Mouse (Mus musculus): ENCODE measurements at regions not wholly inside any gene's neighbourhood (a gene's known extent, or its start where the extent isn't known, plus 50 kb on each side); places are given as distances from the start of the nearest gene placed in this dataset.

DNA sequence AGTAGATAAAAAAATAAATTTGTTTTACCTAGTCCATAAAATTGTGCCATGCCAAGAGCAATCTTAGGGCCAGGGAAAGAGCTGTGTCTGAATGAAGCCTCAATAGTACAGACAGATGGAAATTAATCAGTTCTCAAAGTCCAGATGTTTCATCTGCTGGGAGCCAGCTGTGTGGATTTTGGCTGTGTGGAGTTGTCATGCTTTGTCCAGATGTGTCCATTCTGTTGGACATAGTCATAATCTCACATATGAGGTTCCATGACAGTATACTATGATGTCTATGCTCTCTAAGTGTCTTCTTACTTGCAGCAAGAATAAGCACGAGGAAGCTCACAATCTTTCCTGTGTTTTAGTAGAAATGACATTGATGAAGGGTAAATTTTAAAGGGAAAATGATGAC, 105.8 kb upstream of the 4933415F23Rik start:
- DNase-seq (ENCODE audit: low spot score), result no peak

DNA sequence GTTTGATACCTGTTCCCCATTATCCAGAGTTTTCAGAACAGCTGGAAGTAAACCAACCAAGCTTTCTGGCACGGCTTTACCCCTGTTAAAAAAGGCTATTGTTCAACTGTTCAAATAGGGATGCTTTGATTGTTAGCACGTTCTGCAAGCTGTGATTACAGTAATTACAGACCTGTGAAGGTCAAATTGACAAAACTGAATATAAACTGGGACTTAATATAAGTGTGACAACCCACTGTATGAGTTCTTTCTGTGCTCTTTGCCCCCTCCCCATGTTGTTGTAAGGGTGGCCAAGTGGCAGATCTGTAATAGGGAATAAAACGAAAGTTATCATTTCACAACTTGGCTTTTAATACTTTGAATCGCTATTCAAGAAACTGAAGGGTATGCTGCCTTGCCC, 105.0 kb upstream of the 4933415F23Rik start:
- DNase-seq (ENCODE audit: low spot score), result no peak

DNA sequence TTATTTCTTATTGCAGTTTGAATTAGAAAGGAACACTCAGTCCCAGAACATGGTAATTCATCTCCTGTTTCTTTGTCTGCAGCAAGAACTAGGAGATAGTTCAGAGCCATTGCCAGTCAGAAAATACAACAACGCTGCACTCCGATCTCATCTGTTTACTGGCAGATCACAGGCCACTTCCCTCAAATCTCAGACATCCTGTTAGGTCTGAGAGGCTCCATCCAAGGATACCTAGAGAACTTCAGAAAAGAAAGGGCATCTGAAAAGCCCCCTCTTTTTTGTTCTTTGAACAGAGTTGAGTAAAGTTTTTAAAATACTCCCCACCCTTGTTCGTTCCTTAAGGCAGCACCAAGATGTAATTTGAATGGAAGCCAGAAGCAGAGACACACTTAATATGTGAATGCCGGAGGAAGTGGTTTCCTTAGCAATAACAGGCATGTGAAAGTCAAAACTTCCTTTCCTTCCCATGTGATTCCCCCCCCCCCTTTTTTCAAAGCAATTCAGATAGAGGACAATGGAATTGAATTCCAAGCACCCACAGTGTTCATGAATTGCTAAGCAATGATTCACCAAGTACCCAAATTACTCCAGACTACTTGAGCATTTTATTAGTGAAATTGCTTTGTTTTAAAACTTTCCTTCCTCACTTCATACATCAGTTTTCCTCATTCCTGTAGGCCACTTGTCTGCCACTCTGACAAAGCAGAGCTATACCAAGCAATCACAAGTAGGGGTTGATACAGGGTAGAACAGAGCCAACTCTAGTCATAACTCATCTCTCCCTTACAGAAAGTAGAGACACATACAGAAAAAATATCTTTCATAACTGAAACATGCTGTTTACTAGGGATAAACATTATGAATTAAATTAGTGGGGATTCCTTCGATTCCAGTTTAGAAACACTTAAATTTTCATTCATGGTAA, 100.7 kb upstream of the 4933415F23Rik start:
- DNase-seq (ENCODE audit: low spot score), result no peak

DNA sequence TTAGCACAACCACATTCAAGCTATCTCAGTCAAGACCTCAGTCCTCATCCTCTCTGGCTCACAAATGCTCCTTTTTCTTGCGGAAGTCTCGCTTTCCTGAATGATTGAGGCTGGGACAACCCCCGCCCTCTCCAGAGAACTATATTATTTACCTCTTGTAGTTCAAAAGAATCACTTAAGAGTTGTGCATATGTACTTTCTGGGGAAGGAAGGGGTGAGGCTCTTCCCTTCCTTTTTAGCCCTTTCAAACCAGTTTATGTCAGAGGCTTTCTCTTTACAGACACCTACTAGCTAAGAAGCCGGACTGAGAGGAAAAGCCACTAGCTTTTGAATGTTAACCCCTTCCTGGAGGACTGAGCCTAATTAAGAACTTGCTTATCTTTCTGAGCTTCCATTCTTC, 98.4 kb upstream of the 4933415F23Rik start:
- DNase-seq (ENCODE audit: low spot score), result no peak

DNA sequence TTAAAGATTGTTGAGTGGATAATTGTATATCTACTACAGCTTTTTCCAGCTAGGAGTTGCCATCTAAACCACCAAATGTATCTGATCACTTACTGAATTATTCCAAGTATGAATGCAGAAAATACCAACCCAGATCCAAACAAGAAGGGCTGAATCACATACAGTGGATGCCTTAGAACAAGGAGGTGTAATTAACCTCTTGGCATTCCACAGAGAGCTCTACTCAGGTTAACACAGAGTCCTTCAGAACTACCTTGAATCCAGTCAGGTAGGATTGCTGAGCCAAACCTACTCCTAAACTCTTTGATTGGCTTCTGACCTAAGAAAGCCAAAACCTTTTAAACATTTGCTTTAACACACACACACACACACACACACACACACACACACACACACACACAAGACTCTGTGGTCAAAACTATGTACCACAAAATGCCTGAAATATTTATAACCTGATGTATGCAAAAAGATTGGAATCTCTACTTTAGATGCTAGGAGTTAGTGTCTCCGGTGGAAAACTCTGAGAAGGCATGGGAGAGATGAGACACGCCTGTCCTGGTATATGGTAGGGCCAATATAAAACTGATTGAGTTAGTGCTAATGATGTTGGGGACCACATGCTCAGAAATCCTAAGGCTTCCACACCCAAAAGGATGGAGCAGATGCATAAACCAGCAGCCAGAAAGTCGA, 88.4 kb upstream of the 4933415F23Rik start:
- DNase-seq (ENCODE audit: low spot score), result no peak

DNA sequence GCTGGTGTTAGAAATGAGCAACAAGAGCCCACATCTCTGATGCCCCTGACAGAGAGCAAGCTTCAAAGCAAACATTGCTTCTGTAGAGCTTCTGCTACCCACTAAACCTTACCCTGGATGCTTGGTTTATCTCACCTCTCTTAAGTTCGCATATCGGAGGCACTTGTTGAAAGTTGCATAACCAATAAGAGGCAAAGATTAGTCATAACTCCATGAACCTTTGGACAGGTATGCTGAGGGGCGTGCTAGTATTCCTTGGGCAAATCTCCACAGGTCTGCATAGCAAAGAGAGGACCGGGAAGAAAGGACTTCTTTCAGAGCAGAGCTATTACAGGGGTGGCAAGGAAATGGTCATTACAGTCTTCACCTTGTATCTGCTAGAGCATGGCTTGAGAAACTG, 87.7 kb upstream of the 4933415F23Rik start:
- no peak for DNase-seq (ENCODE audit: low spot score)

DNA sequence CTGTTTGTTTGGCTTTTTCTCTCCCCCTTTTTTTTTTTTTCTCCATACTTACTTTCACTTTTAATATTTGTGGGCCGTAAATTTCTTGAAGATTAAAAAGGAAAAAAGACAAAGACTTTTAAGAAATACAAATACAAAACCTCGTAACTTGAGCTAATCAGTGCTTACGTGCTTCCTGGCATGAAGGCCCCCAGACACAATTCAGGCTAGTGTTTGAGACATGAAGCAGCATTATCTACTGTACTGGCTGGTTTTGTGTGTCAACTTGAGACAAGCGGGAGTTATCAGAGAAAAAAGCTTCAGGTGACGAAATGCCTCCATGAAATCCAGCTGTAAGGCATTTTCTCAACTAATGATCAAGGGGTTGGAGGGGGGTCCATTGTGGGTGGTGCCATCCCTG, 86.2 kb upstream of the 4933415F23Rik start:
- no peak for DNase-seq (ENCODE audit: low spot score)

DNA sequence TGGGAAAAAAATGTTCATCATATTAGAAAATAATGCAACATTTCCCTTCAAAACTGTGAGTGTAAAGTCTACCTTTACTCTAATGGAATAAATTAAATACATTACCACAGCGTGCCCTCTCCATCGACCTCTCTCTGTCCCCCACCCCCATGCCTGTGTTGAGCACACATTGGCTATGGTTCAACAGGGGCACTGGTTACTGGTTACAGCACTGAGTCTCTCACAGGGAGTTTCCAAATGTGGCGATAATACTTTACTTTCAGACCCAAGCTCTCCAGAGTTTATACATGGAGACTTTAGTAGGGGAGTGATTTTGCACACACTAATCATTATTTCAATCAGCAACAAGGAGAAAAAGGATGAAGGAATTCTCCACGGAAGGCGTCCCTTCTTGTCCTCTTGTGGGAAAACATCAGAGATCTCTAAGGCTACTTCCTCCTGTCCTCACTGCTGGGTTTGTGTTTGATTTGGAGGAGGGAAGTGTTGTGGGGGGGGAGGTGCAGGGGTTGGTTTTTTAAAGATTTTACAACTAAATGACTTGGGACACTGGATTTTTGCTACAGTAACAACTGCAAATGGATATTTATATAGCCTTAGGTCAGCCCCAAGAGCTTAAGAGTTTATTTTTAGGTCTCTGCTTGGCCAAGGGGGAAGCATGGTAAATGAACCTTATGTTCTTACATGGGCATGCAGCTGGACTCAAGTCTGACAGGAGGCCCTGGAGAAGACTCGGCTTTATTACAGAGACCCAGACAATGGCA, 85.6 kb upstream of the 4933415F23Rik start:
- no peak for DNase-seq (ENCODE audit: low spot score)

DNA sequence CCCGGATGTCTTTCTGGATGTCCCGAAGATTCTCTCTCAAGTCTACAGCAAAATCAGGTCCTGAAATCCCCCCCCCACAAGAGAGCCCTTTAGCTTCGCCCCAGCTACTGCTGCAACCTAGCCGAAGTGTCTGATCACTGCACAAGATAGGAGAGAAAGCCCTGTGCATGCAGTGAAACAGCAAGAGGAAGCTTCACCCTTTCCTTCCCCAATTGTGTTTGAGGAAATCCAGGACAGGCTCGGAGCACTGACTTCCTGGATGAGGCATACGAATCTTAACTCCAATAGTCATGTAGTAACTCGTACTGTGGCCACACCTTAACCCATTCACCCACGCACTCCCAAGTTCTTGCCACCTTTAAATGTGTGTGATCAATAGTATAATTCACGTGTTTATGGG, 82.7 kb upstream of the 4933415F23Rik start:
- DNase-seq (ENCODE audit: low spot score), result no peak

DNA sequence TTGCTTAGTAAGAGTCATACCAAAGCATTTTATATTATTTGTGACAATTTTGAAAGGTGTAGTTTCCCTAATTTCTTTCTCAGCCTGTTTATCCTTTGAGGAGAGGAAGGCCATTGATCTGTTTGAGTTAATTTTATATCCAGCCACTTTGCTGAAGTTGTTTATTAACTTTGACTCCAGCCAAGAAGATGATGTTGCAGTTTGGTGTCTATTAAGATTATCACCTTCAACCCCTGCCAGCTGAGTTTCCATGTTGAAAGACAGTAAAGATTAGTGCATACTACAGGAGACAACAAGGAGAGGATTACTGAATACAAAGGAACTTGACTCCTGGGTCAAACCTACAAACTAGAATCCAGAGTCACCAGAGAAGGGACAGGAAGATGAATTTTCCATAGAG, 80.5 kb upstream of the 4933415F23Rik start:
- no peak for DNase-seq (ENCODE audit: low spot score)

DNA sequence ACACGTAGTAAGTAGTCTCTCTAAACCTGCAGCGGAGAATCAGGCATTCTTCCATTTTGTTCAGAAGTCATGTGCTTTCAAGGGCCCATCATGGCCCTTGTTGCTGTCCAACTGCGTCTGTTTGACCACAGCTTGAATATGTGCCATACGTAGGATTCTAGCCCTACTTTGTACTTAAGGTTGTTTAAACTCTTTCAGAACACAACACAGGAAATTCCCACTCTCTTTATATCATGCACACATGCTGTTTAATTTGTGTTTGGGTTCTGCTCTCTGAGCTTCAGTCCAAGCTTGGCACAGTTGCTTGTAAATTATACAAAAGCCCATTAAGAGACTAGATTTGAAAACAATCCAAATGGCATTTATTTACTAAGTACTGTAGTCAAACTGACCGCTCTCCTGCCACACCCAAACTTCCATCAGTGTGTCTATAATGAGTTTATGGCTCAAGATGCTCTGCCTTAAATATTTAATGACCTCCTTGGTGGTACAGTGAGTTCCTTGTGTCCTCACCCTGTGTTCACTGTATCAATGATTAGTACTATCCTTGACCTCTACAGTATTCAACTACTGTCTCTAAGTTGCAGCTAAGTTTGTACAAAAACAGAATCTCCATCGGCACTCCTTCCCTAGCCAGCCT, 76.4 kb upstream of the 4933415F23Rik start:
- DNase-seq (ENCODE audit: low spot score), result no peak

DNA sequence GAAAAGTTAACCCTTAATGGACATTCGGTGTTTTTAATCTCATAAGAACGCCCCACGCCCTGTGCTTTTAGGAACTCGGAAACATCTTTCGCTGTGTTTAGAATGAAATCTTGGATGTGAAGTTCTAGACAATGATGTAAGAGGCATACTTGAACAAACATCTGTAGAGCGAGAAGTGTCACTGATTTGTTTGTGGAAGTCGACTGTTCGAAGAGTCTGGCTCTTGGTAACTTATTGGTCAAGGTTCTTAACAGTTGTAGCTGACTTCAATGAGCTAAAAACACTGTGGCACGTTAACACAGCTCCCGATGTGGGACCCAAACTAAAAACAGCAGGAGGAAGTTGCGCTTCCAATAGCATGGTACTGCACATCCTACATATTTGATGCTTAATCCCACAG, 72.0 kb upstream of the 4933415F23Rik start:
- no peak for DNase-seq (ENCODE audit: low spot score)

DNA sequence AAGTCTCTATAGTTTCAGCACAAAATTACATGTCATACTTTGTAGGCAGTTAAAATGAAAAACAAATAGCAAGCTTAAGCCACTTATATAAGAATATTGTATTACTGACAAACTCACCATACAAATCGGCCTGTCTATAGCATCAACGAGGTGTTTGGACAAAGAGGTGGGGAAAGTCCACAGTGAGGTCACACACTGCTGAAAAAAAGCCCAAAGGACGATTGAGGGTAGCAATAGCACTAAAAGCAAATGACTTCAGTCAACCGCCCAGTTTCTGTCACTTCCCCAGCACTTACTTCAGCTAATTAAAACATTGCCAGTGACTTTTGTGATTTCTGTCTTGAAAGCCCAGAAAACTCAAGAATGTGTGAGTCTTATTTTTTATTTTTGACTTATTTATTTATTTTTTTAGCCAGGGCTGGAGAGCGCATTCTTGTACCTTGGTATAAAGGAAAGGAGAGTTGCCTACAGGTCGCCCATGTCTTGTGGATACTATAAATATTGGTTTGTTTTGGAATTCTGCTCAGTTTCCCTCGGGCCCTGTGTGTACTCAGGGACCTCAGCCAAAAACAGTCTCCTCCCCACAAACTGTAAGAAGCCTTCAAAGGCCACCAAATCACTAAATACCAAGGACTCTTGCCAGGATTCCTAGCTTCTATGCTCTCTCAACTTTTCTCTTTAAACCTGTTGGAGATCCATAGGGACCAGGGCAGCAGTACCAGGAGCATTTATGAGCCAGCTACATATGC, 71.2 kb upstream of the 4933415F23Rik start:
- no peak for DNase-seq (ENCODE audit: low spot score)

DNA sequence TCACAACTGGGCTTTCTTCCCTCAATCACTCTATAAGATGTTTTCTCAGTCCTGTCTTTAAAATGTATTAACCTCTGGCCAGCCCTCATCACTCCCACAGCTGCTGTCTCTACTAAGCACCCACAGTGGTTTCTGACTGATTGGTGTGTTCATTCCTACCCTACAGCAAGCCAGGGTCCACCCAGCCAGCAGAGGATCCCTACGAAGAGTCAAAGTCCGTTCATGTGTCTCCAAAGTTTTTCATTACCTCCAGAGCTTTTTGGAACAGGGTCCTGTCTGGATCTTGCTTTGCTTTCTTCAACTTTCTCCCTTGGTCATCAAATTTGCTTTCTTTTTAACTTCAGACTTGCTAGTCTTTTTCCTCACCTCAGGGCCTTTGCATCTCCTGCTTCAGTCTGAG, 69.3 kb upstream of the 4933415F23Rik start:
- DNase-seq (ENCODE audit: low spot score), result no peak

DNA sequence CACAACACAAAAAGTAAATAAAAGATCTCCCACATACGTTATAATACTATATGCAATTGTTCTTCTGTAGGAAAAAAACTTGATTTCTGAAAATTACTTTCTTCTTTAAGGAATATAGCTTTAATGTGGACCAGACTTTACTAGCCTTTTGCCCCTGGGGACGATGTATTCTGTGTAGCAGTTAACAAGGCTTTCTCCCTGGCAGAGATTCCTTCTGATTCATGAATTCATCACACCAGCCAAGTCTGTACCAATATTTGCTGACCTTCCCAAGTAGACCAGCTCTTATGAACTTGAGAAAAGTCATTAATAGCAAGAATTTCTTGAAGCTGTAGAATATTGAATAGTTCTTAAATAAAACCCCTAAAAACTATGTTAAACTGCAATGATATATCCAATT, 68.7 kb upstream of the 4933415F23Rik start:
- no peak for DNase-seq (ENCODE audit: low spot score)

DNA sequence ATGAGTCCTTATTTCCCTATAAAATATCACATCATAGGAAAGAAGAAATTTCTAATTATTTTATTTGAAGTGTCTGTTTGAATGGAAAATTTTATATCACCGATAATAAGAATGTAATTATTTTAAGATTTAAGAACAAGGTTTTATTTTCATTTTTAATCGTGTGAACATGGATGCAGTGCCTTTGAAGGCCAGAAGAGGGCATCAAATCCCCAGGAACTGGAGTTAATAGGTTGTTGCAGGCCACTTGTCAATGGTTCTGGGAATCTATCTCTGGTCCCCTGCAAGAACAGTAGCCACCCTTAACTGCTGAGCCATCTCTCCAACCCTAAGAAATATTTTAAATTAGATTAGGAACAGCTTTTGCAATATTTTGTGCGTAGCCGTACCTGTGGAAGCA, 66.5 kb upstream of the 4933415F23Rik start:
- DNase-seq (ENCODE audit: low spot score), result no peak

DNA sequence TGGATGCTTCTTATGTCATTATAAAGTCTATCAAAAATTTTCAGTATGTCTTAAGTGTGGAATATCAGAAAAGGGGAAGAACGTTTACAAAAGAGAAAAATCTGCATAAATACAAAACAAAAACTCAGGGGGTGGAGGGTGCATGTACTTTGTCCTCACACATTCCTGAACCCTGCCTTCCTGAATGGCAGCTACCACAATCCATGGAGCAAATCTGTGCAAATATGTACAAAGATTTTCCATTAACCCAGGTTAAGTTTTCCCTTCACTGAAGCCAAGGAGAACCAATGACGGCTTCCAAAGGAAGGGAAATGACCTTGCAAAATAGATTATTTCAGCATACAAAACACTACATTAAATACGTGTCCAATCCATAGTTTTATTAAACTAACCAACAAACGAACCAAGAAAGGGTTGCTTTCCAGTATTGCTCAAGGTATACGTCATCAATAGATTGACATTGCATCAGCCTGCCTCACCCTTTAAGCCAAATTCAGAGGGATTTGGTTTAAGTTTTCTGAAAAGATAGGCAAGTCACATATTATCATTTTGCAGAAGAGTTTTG, 61.4 kb upstream of the 4933415F23Rik start:
- DNase-seq (ENCODE audit: low spot score), result no peak

DNA sequence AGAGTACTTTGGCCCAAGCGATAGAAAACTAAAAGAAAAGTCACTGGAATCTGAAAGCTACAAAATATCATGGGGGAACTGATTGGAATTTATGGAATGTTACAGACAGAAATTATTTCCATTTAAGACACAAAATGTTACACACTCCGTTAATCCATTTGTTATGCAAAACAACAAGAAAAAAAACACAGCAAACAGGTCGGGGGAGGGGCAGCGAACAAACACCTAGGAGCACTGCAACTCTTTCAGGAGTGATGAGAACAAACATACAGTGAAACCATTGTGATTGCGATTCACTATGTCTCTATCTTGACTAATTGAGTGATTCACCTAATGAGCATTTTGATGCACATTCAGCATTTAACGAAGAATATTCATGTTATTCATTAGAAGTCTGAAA, 60.7 kb upstream of the 4933415F23Rik start:
- no peak for DNase-seq (ENCODE audit: low spot score)

Measured in embryo, embryonic 10 days (tissue).